Mouse (Mus musculus): ENCODE measurements around the gene Abcg5. TPM values are rescaled to one million over a fixed set of nuclear protein-coding genes. Genes with fewer than 3 reads are reported as not detected.

Gene Abcg5
- polyA plus RNA-seq, 1 experiment from 2014 or later: 0.50 TPM

DNA sequence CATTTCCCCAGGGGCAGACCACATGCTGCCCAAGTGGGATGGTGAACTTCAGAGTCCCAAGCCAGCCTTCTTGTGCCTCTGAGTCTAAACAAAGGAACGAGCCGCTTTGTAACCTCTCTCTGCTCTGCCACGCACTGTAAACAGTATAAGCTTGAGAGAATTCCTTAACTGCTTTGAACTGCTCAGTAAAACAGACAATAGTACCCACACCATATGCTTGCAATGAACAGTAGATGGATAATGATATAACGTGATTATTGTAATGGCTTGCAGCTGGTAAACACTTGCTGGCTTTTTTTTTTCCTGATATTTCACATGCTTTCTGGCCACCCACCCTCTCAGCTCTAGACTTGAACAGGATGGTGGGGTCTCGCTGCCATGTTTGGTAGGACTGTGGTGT lies 5.2 kb upstream of the Abcg5 start:
- no peak overlapping the region for H3K27ac ChIP-seq (replicated peaks)
- no peaks in the 10 kb centered on the region for H3K9me3 ChIP-seq (replicated peaks)
- H3K4me1 ChIP-seq (replicated peaks): 0 out of 2 replicates have a peak, but pooled peaks cover 3% of the 10 kb centered on the region
- no peak overlapping the region for H3K4me2 ChIP-seq
- no peaks in the 10 kb centered on the region for H3K36me3 ChIP-seq (replicated peaks)
- ATAC-seq (ENCODE audit: insufficient read depth): no peak
- no peak overlapping the region for H3K9ac ChIP-seq
- WGBS (ENCODE audit: insufficient replicate concordance): 71% methylated on average over 5 of the region's 5 CpGs
- no peak overlapping the region for H3K4me3 ChIP-seq (replicated peaks)
- no peaks in the 10 kb centered on the region for H3K27me3 ChIP-seq

DNA sequence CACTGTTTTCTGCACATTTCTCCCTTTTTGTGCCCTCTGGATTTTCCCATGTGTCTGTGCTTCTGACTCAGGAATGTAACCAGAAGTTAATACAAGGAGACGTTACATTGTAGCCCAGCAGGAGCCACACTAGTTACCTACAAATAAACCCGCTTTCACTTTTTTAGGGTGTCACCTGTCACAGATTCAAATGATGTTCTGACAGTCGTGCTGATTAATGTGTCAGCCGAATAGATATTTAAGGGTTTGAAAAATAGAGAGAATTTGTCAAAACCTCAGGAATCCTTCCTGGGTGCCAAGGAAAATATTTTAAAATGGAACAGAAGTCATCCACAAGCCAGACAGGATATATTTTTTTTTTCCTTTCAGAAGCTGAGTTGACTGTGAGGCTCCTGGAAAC lies 2.5 kb upstream of the Abcg5 start:
- 63% methylated on average over 4 of the region's 4 CpGs for WGBS (ENCODE audit: insufficient replicate concordance)
- no peaks in the 10 kb centered on the region; the same call in 1 of the 2 replicates for H3K27me3 ChIP-seq
- H3K4me1 ChIP-seq (replicated peaks): peaks cover 7% of the 10 kb centered on the region; the same call in 1 of the 2 replicates
- no peak overlapping the region for H3K27ac ChIP-seq (replicated peaks)
- H3K9me3 ChIP-seq (replicated peaks): no peaks in the 10 kb centered on the region
- no peak overlapping the region for H3K9ac ChIP-seq
- no peak overlapping the region for H3K4me3 ChIP-seq (replicated peaks)
- H3K36me3 ChIP-seq (replicated peaks): no peaks in the 10 kb centered on the region
- H3K4me2 ChIP-seq: no peak overlapping the region
- no peak for ATAC-seq (ENCODE audit: insufficient read depth)

DNA sequence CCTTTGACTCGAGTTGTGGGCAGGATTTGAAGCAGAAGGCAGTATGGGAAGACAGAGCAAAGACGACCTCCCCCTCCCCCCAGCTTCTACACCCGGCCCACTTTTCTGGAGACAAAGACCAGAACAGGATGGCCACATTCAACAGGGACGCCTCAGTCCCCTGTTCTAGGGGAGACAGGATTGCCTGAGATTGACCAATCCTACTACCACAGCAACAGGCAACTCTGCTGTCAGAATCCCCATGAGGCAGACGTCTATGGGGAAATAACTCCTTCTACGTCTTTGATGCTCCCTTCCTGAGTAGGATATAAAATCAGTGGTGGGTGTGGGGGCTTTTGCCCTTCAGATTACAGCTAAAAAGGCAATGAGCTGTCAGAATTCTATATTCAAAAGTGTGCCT lies 1.5 kb upstream of the Abcg5 start:
- Histone ChIP-seq H3K4me1 (replicated peaks) (peaks cover 7% of the 10 kb centered on the region; the same call in 1 of the 2 replicates), H3K4me2 (no peak overlapping the region), H3K4me3 (replicated peaks) (no peak overlapping the region), H3K9ac (no peak overlapping the region), H3K27ac (replicated peaks) (no peak overlapping the region), H3K9me3 (replicated peaks) (no peaks in the 10 kb centered on the region), H3K27me3 (no peaks in the 10 kb centered on the region; the same call in 1 of the 2 replicates), H3K36me3 (replicated peaks) (no peaks in the 10 kb centered on the region)
- WGBS (ENCODE audit: insufficient replicate concordance): 23% methylated on average over 6 of the region's 6 CpGs
- ATAC-seq (ENCODE audit: insufficient read depth): no peak

DNA sequence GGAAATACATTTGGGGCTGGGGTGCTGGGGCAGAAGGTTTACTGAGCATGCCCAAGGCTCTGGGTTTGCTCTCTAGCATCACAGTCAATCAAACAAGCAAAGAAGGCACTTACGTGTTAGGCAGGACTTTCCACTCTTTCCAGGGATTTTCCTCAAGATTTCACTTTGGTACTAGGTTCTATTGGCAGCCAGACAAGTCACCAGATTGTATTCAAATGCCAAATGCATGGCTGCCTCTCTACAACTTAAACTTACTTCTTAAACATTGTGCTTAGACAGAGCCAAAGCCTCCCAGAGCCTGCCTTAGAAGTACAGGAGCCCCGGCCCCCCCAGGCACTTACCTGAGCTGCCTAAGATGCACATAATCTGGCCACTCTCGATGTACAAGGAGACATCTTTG lies 1.1 kb downstream of the Abcg5 start:
- Histone ChIP-seq H3K27ac (replicated peaks) (no peak overlapping the region), H3K9me3 (replicated peaks) (no peaks in the 10 kb centered on the region), H3K4me1 (replicated peaks) (peaks cover 7% of the 10 kb centered on the region; the same call in 1 of the 2 replicates), H3K36me3 (replicated peaks) (no peaks in the 10 kb centered on the region), H3K4me2 (no peak overlapping the region), H3K4me3 (replicated peaks) (no peak overlapping the region), H3K27me3 (peaks cover 4% of the 10 kb centered on the region), H3K9ac (no peak overlapping the region)
- 54% methylated on average over 3 of the region's 3 CpGs for WGBS (ENCODE audit: insufficient replicate concordance)
- no peak for ATAC-seq (ENCODE audit: insufficient read depth)

DNA sequence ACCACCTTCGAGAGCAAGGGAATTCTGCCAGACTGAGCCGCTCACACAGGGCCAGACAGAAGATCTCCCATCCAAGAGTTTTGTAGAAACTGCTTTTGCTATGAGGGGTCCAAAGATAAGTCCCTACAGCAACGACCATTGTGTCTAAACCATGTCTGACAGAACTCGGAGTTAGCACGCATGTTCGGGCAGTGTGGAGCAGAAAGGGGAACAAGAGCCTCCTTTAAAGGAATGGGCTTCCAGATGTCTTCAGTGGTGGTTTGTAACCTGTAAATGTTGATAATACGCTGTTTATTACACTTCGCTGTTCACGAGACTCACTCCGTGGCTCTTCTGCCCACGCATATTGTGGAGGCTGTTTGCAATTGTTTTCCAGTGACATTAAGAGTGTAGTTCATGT lies 5.2 kb downstream of the Abcg5 start:
- Histone ChIP-seq H3K27me3 (peaks cover 23% of the 10 kb centered on the region), H3K27ac (replicated peaks) (no peak overlapping the region), H3K4me2 (no peak overlapping the region), H3K36me3 (replicated peaks) (no peaks in the 10 kb centered on the region), H3K4me3 (replicated peaks) (no peak overlapping the region), H3K9ac (no peak overlapping the region), H3K4me1 (replicated peaks) (peaks cover 2% of the 10 kb centered on the region; the same call in 1 of the 2 replicates), H3K9me3 (replicated peaks) (no peaks in the 10 kb centered on the region)
- 56% methylated on average over 11 of the region's 11 CpGs for WGBS (ENCODE audit: insufficient replicate concordance)
- ATAC-seq (ENCODE audit: insufficient read depth): no peak

DNA sequence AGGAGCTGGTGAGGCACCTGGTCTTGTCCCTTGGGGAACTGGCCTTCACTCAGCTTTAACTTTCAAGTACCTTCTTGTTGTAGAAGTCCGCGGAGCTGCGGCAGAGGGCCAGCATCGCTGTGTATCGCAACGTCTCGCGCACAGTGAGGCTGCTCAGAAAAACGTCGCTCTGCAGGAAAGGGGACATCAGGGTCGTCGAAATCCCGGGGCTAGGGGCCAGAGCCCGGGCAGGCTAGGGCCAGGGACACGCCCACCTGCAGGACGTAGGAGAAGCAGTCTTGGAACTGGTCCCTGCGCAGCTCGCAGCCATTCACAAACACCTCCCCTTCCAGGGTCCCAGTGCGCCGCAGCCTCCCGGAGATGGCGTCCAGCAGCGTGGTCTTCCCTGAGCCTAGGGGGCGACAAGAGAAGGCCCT lies 6.9 kb downstream of the Abcg5 start, which contains the start of gene Abcg8:
Gene Abcg8 (plus strand): TSS at position 352 of the 416 bp plus-strand sequence.
- 5% methylated on average over 24 of the region's 24 CpGs for WGBS (ENCODE audit: insufficient replicate concordance)
- peak within 1 kb of the TSS; percentile 21; the same call in 1 of the 2 replicates for H3K4me3 ChIP-seq (replicated peaks)
- no peak within 1 kb of the TSS for H3K27ac ChIP-seq (replicated peaks)
- no peak for ATAC-seq (ENCODE audit: insufficient read depth)
- H3K36me3 ChIP-seq (replicated peaks): no peaks in the 10 kb centered on the region
- no peaks in the 10 kb centered on the region for H3K9me3 ChIP-seq (replicated peaks)
- no peak within 1 kb of the TSS for H3K9ac ChIP-seq
- peaks cover 23% of the 10 kb centered on the region for H3K27me3 ChIP-seq
- H3K4me2 ChIP-seq: peak within 1 kb of the TSS; percentile 48
- H3K4me1 ChIP-seq (replicated peaks): peaks cover 2% of the 10 kb centered on the region; the same call in 1 of the 2 replicates

DNA sequence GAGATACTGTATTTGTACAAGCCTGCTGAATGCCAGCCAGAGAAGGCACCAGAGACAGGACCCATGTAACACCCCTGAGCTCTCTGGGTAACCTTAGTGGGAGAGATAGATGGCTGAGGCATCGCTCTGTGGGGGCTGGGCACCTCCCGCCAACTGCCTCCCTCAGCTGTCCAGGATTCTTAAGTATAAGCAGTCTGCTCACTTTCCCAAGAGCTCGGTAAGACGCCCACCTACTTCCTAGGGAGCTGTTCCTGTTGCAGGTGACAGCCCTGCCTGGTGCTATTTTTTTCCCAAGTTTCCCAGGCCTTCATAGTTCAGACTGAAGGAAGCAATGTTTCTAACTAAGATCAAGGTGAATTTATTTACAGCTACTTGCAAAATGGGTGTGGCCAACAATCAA lies 7.6 kb downstream of the Abcg5 start:
- Histone ChIP-seq H3K27ac (replicated peaks) (no peak overlapping the region), H3K36me3 (replicated peaks) (no peaks in the 10 kb centered on the region), H3K27me3 (peaks cover 23% of the 10 kb centered on the region), H3K4me3 (replicated peaks) (no peak overlapping the region), H3K4me1 (replicated peaks) (peaks cover 2% of the 10 kb centered on the region; the same call in 1 of the 2 replicates), H3K9me3 (replicated peaks) (no peaks in the 10 kb centered on the region), H3K9ac (no peak overlapping the region), H3K4me2 (no peak overlapping the region)
- 48% methylated on average over 4 of the region's 4 CpGs for WGBS (ENCODE audit: insufficient replicate concordance)
- ATAC-seq (ENCODE audit: insufficient read depth): no peak

DNA sequence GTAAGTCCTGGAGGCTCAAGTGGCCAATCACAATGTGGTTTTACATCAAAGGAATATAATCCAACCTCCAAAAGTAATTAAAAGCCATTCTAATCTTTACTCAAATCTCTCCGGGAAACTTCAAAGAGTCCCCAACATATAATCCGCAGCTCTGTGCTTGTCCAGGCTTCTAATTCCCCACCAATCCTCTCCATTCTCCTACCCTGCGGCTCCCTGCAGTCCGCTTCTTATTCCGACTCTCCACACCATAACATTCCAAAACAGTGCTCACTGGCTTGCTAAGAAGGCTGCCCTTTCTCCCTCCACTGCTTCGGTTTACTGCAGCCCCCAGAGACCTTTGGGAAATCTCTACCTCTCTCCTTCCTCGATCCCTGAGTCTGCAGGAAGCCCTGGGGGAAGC lies 8.8 kb downstream of the Abcg5 start:
- 59% methylated on average over 7 of the region's 7 CpGs for WGBS (ENCODE audit: insufficient replicate concordance)

DNA sequence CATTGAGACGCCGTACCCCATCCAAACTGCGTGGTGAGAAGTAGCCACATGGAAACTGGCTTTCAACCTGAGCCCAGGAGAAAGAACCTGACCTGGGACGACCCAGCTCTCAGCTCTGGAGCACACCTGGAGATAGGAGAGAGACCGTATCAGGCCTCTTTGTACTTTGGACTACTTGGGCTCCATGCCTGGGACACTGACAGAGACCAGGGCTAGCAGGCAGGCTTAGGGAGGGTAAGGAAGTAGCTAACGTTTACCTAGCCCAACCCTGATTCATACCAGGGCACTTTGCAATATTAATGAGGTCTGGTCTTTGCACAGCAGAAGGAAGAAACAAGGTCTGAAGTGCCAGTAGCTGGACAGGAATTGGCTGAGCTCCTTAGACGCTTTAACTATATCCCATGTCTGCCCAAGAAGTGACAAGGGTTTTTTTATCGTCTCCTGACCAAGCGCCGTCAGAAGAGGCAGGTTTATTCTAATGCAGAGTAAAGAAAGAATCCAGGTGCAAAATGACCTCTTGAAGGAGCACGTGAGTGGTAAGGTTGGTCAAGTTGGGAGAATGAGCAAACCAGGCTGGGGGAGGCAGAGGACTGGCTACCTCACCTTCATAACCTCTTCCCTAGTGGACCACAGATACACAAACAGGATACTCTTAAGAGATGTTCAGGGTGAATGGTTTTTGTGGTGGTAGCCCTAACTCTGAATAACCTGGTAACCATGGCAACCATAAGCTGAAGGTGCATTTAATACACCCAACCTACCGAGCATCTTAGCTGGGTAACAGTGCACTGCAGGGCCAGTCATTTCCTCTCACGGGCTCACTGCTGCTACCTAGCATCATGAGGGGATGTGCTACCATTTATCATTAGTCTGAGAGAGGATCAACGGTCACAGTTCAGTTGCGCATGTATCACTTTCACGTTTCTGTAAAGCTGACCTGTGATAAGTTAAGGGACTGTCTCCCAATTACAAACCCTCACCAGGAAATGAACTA lies 10.1 kb downstream of the Abcg5 start:
- H3K4me3 ChIP-seq (replicated peaks): no peak overlapping the region
- H3K4me1 ChIP-seq (replicated peaks): peaks cover 2% of the 10 kb centered on the region; the same call in 1 of the 2 replicates
- 60% methylated on average over 16 of the region's 16 CpGs for WGBS (ENCODE audit: insufficient replicate concordance)
- H3K27me3 ChIP-seq: peaks cover 23% of the 10 kb centered on the region
- no peak overlapping the region for H3K27ac ChIP-seq (replicated peaks)
- H3K4me2 ChIP-seq: no peak overlapping the region
- H3K9ac ChIP-seq: no peak overlapping the region
- ATAC-seq (ENCODE audit: insufficient read depth): no peak
- no peaks in the 10 kb centered on the region for H3K36me3 ChIP-seq (replicated peaks)
- no peaks in the 10 kb centered on the region for H3K9me3 ChIP-seq (replicated peaks)

More for the DNA sequence above, 8.8 kb downstream of the Abcg5 start:
- H3K4me3 ChIP-seq (replicated peaks): no peak overlapping the region
- no peak overlapping the region for H3K9ac ChIP-seq
- peaks cover 2% of the 10 kb centered on the region; the same call in 1 of the 2 replicates for H3K4me1 ChIP-seq (replicated peaks)
- no peaks in the 10 kb centered on the region for H3K36me3 ChIP-seq (replicated peaks)
- ATAC-seq (ENCODE audit: insufficient read depth): no peak
- H3K27ac ChIP-seq (replicated peaks): no peak overlapping the region
- H3K9me3 ChIP-seq (replicated peaks): no peaks in the 10 kb centered on the region
- peaks cover 23% of the 10 kb centered on the region for H3K27me3 ChIP-seq
- no peak overlapping the region for H3K4me2 ChIP-seq

DNA sequence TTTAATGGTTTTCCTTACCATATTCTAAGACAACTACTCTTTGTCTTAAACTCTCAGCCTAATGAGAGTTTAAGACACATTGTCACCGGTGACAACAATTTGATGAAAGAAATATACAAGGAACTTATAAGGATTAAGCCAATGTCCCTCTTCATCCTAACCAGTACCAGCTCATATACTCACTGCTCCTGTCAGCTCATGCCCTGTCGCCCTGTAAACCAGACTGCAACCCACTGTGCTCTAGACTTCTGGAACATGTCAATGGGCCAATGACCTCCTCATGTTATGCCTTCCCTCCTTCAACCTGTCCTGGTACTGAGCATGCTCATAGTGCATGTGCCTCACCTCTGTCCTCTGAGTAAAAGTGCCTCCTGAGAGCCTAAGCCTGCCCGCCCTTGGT lies 15.0 kb downstream of the Abcg5 start:
- 67% methylated on average over 3 of the region's 3 CpGs for WGBS (ENCODE audit: insufficient replicate concordance)
- H3K27me3 ChIP-seq: no peaks in the 10 kb centered on the region
- no peak for ATAC-seq (ENCODE audit: insufficient read depth)
- H3K4me3 ChIP-seq (replicated peaks): no peak overlapping the region
- no peaks in the 10 kb centered on the region for H3K36me3 ChIP-seq (replicated peaks)
- H3K4me1 ChIP-seq (replicated peaks): peaks cover 4% of the 10 kb centered on the region; the same call in 1 of the 2 replicates
- no peaks in the 10 kb centered on the region for H3K9me3 ChIP-seq (replicated peaks)
- no peak overlapping the region for H3K27ac ChIP-seq (replicated peaks)
- H3K9ac ChIP-seq: no peak overlapping the region
- H3K4me2 ChIP-seq: no peak overlapping the region

DNA sequence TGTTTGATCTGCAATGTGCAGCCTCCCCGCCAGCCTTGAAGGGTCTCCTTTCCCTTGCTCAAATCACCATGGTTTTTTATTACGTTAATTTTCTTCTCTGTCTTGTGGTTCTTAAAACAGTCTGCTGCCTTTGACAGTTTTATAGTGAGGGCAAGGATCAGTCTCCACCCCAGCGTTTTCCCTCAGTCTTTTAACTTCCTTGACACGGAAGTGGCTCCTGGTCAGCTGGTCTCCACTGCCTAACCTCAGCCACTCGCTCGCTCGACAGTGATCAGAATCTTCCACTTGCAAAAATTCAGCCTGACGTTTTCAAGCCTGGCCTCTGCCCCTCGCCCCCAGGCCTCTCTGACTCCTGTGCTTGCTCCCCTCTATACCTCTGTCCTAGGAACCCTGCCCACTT lies 17.1 kb downstream of the Abcg5 start:
- Histone ChIP-seq H3K4me3 (replicated peaks) (no peak overlapping the region), H3K4me2 (no peak overlapping the region), H3K27ac (replicated peaks) (no peak overlapping the region), H3K4me1 (replicated peaks) (0 out of 2 replicates have a peak, but pooled peaks cover 4% of the 10 kb centered on the region), H3K36me3 (replicated peaks) (no peaks in the 10 kb centered on the region), H3K27me3 (no peaks in the 10 kb centered on the region), H3K9me3 (replicated peaks) (no peaks in the 10 kb centered on the region), H3K9ac (no peak overlapping the region)
- WGBS (ENCODE audit: insufficient replicate concordance): 22% methylated on average over 9 of the region's 9 CpGs
- no peak for ATAC-seq (ENCODE audit: insufficient read depth)

All from liver, embryonic 15.5 days (tissue).